Mouse (Mus musculus) CH12.LX (cell line): ENCODE data around the gene Slc47a1.

Source experiments
- NELFE ChIP-seq: IDR thresholded peaks from 2 replicates; pipeline ENCODE4 v1.6.1; 2011; ENCODE audit warnings: low read depth, low read length, improper control_type of control experiment
- PAX5 ChIP-seq: IDR thresholded peaks from 2 replicates; pipeline ENCODE4 v1.6.1; 2012; ENCODE audit warnings: low read length, inconsistent platforms, mixed read lengths
- POLR2AphosphoS2 ChIP-seq: IDR thresholded peaks from 2 replicates; pipeline ENCODE4 v1.6.1; 2011; ENCODE audit warnings: low read depth, low read length, improper control_type of control experiment

DNA sequence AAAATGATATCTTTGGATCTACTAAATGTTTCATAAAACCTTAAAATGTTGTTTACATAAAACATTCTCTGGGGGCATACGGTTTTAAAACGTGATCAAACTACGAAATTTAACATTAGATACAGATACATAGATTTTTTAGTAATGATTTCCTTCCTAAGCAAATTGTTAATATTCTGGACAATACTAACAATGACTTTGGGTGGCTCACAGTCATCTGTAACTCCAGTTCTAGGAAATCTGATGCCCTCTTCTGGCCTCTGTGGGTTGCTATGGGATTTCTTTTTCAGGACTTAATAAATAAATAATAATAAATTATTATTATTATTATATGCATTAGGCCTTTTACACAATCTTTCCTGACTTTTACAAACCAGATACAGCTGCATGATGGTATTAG is 30.9 kb upstream of the Slc47a1 start:
- no peak for TF ChIP-seq PAX5
- no peak for TF ChIP-seq NELFE
- TF ChIP-seq POLR2AphosphoS2: no peak
